Mouse (Mus musculus) spleen, postnatal 36 days (tissue): ENCODE results near the gene Xpnpep1.

Experiments used
- DNase-seq, 2 experiments: peaks; one replicate each; pipeline ENCODE4 v3.0.0; 2022; ENCODE audit warnings: low spot score in 2 of 2, mixed read lengths in 1 of 2

Gene Xpnpep1

DNA sequence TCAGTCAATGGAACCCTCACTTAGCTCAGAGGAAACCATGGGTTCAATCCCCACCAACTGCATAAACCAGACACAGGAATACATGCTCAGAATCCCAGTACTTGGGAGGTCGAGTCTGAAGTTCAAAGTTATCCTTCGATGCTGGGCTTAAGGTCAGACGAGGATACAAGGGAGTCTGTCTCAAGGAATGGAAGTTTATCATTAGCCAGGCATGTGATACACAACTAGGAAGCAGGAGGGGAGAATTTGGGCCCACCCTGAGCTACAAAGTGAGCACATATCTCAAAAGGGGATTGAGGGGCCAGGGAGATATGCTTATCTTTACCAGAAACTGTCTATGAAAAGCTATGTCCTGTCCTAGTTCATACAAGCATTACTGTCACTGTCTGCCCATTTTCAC, 7.4 kb downstream of the Xpnpep1 start:
- DNase-seq = no peak

DNA sequence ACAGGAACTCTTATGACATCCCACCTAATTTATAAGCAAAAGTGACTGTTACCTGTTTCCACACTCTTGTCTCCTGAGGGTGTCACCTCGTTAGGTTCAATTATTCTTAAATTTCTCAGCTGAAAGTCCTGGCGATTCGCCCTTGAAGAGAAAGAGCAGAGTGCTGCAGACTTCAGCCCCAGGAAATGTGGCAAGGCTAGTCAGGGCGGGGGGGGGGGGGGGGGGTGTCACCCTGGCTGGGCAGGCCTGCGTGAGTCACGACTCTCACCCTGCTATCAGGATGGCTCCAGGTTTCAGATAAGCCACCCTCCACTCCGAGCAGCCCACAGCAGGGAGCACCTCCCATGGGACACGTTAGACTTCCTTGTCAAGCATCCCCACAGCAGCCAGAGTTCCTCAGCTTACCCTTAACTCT, 8.1 kb downstream of the Xpnpep1 start:
- DNase-seq = no peak

DNA sequence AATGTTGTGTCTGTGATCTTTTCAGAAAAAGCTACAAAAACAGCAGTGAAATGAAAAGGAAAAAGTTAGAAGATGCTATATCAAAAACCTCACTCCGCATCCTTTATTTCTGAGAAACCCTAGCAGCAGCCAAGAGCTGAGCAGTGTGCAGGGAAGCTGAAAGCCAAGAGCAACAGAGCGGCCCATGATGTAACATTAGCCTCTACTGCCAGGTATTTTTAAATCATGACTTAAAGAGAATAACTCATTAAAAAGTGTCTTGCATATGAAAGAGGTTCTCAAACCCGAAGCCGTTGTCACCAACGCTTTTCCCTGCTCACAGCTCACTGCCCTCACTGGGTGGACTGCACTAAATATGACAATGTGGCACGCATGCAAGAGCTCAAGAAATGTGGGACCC, 9.7 kb downstream of the Xpnpep1 start:
- DNase-seq = no peak

DNA sequence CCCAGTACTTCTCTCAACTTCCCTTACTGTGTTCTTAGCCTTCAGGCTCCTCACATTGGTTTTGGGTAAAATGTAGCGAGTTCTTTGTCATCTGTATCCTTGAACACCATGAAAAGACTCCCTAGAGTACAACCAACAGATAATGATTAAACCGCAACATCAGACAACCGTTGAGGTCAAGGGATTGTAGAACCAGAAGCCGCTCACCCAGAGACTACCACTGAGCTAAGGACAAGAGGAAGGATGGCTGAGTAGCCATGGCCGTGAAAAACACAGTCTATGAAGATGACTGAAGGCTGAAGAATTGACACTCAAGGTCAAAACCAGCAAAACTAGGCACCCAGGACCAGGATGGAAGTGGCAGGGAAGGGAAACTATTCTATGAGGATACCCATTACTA, 10.3 kb downstream of the Xpnpep1 start:
- DNase-seq = no peak

DNA sequence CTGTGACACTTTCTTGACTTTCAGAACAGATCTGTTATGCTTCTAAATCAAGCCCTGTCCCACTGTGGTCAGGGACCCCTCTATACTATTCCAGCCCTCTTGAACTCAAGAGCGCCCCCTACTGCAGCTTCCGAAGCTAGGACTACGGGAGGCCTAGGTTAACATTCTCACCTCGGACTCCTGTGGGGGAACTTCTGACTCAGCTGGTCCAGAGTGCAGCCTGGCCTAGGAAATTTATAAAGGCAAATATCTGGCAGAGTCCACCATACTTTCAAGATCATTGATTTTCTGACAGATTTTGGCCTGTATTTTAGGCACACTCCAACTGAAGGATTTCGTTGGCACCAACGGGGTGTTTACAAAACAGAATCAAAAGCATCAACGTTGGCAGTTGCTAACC, 11.0 kb downstream of the Xpnpep1 start:
- DNase-seq = no peak

DNA sequence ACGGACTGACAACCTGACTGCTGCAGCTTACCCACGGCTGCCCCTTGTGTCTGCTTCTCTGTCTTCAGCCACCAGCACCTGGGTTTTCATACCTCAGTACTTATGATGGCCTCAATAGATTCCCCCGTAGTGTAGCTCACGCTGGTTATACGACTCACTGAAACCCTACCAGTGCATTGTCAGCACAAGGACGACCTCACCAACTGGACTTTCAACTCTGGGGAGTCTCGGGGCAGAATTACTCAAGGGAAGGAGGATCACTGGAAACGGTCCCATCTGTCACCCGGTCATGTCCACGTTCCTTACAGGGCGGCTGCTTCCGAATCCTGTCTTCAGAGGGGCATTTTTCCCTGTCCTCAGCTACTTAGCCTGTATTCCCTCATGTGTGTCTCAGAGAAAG, 11.8 kb downstream of the Xpnpep1 start:
- no peak for DNase-seq

DNA sequence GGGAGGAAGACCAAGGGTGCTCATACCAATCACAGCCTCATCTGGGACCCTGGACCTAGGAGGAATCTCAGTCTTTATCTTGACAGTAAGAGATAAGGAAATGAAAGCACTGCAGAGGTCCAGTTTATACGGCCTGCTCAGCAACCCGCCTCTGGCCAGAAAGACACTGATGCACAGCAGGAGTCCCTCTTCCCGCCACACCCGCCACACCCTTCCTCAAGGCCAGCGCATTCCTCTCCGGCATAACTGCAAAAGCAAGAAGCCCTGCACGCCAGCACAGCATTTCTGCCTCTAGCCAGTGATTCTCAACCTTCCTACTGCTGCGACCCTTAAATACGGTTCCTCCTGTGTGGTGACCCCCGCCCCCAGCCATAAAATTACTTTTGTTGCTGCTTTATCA, 16.8 kb downstream of the Xpnpep1 start:
- DNase-seq = no peak

DNA sequence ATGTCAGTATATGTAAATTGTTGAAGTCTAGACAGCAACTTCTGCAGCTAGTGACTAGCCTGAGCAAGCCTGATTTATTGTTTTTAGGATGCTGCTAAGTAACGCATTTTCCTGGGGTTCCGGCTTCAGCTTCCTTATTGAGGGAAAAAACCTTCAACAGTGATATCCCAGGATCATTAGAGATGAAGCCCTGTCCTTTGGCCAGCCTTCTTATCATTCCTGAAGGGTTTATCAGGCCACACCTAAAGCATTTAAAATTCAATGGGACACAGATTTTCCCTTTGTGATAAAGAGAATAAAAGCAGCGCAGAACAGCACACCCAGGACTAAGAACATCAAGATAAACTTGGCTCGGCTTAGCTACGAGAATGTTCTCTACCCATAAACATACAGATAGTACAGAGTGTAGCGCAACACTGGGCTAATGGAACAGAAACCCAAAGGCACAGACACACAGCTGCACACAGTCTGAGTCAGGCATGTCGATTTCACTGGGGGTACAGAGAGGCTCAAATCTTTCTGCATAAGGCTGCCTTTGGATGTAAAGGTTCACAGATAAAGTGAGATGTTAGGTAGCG, 17.9 kb downstream of the Xpnpep1 start:
- no peak for DNase-seq

DNA sequence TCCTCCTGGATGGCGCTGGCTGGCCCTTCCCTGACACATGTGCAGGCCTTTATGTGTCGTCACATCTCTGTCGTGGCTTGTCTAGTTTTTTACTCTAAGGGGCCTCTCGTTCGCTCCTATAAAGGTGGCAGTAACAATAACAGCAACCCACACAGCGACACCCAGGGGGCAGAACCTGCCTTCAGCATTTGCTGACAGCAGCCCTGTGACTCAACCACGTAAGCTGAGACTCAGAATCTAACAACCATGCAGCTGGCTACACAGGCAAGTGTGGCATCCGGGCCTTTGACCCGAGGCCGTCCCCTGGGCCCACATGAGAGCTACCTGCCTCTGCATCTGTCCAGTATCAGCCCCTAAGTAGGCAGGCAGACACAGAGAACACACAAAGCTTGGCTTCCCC, 18.5 kb downstream of the Xpnpep1 start:
- DNase-seq = no peak

DNA sequence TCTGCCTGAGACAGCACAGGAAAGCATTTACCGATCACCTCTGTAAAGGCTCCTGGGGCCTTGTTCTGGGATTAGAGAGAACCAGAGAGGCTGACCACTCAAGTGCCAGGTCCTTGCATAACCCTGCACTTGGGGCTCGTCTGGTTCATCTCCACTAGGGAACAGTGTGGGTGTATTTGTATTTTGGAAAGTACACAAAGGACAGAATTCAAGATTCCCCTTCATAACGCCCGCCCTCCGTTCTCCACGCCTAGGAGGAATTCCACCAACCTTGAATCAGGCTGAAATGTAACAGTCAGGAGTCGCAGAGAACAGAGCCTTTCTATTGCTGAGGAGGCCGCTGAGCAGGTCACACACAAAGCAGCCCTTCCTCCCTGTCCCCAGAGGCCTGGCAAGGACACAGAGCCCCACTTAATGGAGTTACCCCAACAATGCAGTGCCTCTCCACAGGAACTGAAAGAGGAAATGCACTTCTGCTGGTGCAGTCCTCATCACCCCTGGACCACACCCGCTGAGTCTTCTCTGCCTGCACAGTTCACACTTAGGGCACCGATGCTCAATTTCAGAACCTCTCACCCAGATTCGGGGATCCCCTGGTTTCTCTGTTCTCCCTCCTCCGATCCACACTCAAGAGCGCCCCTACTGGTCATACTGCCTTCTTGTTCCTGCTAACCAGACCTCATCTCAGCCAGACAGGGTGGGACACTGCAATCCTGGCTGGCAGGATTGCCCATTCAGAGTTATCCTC, 20.1 kb downstream of the Xpnpep1 start:
- DNase-seq = peak; percentile 77 to 82

DNA sequence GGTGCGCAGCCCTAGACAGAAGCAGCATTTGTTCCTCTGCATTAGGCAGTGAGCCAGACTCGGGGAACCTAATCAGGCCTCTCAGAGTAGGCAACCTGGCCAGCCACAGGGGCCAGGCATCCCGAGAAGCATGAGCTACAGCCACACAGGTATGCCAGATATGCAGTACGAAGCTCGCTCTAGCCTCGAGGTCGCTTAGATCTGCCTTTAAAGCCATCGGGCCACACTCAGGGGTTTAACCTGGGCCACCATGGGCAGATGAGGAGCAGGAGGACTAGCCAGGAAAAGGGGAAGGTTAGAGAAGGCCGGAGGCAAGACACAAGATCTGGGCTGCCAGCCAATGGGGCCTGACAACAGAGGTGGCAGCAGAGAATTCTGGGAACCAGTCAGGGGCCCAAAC, 22.1 kb downstream of the Xpnpep1 start:
- no peak for DNase-seq

DNA sequence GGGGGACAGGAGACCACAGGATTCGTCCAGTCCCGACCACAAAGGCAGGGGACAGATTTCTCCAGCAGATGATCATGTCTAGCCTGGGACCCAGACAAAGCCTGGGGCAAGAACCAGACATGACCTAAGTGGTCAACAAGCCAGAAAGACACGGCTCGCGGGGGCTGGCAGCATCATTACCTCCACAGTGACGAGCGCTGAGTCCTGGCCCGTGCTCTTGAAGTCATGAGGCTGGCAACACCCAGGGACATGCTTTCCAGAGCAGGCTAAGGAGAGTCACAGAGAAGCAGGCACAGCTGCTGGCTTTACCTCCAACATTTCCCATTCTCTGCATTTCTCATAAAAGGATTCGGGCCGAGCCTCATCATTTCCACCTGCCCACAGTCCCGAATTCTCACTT, 22.8 kb downstream of the Xpnpep1 start:
- no peak for DNase-seq

DNA sequence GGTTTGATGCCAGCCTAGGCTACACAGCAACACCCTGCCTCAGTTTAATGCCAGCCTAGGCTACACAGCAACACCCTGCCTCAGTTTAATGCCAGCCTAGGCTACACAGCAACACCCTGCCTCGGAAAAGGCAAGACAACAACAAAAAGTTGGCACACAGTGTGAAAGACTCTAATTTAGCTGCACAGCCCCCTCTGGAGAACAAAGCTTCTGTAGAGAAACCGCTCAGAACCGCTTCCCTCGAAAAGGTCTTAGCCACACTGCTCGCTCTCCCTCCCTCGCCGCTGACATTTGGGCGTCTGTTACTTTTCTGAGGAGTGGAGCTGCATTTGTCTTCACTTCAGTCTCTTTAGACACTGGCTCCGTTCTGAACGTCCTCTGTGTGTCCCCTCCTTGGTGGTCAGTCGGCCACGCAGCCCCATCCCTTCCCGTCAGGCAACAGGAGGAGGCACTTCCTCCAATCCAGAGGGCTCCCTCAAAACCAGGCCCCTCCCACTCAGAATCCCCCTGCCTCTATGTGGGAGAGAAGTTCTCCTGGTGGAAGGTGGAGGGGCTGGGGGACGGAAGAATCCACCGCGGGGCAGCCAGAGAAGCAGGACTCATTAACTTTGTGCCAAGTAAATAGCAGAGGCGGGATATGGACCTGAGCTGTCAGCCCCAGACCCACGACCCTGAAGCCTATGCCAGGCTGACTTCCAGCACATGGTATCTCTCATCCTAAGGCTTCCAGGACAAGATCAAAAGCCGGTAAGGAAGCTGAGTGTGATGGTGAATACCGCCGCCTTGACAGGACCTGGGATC, 24.9 kb downstream of the Xpnpep1 start:
- DNase-seq = no peak

DNA sequence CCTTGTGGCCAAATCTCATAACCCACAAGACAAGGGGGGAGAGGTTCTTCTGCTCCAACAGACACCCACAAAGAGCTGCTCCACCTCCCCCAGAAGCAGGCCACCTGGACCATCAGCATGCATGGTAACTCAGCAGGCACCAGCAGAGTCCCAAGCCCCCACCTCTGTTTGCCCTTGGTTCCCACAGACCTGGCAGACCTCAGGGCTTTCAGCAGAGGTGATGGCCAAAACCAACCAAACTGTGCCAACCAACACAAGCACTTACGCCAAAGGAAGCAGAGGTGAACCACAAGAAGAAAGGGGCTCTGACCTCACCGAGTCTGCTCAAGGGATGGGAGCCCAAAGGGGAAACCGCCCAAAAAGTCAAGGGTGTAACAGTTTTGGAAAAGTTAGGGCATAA, 26.3 kb downstream of the Xpnpep1 start:
- DNase-seq = no peak

DNA sequence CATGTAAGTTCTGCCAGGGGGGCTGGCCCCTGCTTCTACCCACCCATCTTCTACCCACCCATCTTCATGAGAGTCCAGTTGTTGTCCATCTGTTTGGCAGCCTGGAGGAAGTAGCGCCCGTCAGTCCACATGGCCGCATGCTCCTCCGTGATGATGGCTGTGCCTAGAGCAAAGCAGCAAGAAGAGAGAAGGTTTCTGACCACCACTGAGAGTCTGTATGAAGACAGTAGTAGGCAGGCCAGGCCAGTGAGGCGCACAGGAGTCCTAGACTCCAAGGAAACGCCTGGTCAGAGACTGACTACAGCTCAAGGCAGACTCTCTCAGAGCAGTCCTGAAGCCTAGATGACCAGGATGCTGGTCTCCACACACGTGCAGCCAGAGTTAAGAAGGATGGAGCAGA, 26.7 kb downstream of the Xpnpep1 start:
- no peak for DNase-seq

DNA sequence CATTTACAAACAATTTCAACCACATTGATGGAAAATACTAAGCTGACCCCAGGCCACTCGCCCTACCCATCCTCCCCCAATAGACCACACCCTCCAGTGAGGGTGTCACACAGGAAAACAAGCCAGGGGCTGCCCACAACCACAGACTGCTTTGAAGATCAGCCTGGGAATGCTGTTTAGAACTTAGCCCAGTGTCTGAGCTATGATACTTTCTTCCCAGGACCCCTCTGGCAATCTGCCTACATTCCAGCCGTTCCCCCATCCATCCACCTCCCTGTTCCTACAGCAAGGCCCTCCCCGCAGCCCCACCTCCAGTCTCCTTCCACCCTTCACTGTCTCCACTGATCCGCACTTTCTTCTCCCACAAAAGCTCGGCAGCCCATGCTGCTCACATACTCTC, 29.1 kb downstream of the Xpnpep1 start:
- no peak for DNase-seq

DNA sequence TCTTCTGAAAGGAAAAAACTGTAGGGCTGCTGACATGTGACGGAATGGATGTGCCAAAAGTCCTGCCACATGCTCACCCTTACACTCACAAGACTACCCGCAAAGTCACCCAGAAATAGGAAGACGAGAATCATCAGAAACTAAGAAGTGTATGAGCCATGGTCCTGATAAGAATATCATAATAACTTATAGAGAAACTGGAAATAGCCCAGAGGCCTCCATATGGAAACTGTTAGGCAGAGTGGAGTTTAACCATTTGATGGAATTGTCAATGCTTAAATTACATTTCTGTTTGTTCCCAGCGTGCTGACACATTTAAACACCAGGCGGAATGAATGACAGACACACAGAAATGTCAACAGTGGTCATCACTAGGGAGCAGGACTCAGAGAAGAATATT, 31.1 kb downstream of the Xpnpep1 start:
- no peak for DNase-seq

DNA sequence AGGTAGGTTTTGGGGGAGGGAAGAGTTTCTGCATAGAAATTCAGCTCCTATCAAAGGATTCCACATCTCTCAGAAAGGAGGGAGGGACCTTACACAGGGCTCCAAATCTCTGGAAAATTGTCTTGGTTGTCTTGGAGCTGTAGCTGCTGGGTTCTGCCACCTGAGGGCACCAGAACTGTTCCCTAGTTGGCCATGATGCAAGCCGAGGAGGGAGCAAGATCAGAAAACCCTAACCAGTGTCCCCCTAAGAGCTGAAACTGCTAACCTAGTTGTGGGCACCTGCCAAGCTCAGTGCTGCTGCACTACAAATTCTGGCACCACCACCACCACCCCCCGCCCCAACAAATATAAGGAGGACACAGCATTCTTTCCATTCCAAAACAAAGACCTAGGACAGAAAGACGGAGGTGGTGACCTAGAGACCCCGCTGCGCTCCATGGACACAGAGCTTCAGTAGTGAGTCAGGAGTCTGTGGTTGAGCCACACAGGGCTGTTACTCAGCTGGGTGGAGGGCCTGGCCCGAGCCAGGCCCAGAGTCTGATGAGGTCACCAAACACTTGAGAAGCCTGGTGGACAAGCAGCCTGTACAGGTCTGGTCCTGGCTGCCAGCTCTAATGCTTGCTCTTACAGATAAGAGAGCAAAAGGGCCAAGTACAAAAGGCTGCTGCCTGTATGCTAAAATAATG, 31.9 kb downstream of the Xpnpep1 start:
- peak in 1 of 2 experiments; percentile 32 for DNase-seq

DNA sequence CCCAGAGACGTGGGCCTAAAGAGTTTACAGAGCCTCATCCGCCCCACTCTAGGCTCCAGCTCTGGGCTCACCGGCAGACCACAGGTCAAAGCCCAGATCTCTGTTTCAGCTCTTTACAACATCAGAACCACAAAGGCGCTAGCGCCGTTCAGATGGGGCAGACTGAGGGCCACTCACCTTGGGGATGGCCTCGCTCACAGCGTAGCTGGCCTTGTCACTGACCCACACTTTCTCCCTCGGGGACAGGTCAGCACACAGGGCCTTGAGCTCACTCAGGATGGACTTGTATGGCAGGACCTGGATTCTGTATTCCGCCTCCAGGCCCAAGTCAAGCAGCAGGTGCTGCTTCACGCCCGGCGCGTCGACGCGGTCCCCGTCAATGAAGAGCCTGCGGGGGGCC, 34.0 kb downstream of the Xpnpep1 start:
- DNase-seq = no peak

DNA sequence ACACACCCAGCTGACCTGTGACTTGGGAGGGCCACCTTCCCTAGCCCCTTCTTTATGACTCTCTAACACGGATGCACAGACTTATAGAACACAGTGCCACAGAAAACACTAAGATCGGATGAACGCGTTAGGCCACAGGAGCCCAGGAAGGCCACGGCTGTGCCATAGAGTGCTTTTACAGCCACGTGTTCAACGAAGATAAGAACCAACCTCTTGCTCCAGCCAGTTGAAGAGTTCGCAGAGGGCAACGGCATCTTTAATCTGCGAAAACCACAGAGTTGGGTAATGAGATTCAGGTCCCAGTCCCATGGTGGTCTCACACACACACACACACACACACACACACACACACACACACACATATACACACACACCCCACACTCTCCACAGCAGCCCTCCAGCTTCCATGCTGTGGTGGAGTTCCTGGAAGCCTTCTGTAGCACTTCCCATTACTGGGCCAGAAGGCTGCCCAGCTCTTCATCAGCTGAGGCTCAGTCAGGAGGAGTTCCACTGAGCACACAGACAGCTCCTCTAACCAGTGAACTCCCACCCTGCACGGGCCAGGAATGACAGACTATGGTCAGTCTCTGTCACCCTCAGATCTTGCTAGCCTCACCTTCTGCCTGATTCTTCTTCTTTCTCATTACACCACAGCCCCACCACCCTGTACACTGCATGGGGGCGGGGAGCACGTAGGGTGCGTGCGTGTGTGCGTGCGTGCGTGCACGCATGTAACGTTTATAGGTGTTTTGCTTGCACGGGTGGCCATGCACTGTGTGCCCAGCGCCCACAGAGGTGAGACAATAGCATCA, 36.3 kb downstream of the Xpnpep1 start:
- peak in 1 of 2 experiments; percentile 27 for DNase-seq
